Mouse (Mus musculus) layer of hippocampus, adult 2 months (tissue): ENCODE measurements around the gene Zrsr1. TPM values are rescaled to one million over a fixed set of nuclear protein-coding genes. Genes with fewer than 3 reads are reported as not detected.

Experiments used
- DNase-seq, 2 experiments: peaks; one replicate each; pipeline ENCODE4 v3.0.0; 2022; ENCODE audit warnings: low spot score in 2 of 2
- H3K27ac ChIP-seq: fragments of 200-600 bp; 2 replicates; pipeline ENCODE4 v1.8.1; 2022
- H3K4me3 ChIP-seq: fragments of 200-600 bp; 2 replicates; pipeline ENCODE4 v1.8.1; 2022; ENCODE audit warnings: mild to moderate bottlenecking
- CTCF ChIP-seq: fragments of 200-600 bp; conservative IDR thresholded peaks from 2 replicates; pipeline ENCODE4 v1.8.1; 2022; ENCODE audit warnings: antibody characterized with exemption, mild to moderate bottlenecking, moderate library complexity
- total RNA-seq, 2 experiments: library from RNA; stranded (reverse); gene quantifications; 2 replicates each; pipeline ENCODE4 v1.2.3; 2021

Zrsr1 gene
- total RNA-seq, 2 experiments from 2014 or later = 67.3 to 67.9 TPM

- Histone ChIP-seq H3K27ac (no peak overlapping the region), H3K4me3 (no peak overlapping the region)
- DNase-seq = no peak
- TF ChIP-seq CTCF = no peak
These were observed 19.1 kb upstream of the Zrsr1 start for GRCm38 (mm10) chr11:22952668-22953067.

- DNase-seq = no peak
- H3K27ac ChIP-seq = no peak overlapping the region
- no peak overlapping the region for H3K4me3 ChIP-seq
- TF ChIP-seq CTCF = no peak
These were observed 15.5 kb upstream of the Zrsr1 start for GRCm38 (mm10) chr11:22956346-22956745.

GRCm38 (mm10) chr11:22956830-22957229 is 15.0 kb upstream of the Zrsr1 start:
- DNase-seq = peak in 1 of 2 experiments; percentile 46
- H3K27ac ChIP-seq = no peak overlapping the region
- no peak overlapping the region for H3K4me3 ChIP-seq
- TF ChIP-seq CTCF = peak; percentile 76

- no peak for DNase-seq
- H3K27ac ChIP-seq = no peak overlapping the region
- TF ChIP-seq CTCF = peak; percentile 80
- no peak overlapping the region for H3K4me3 ChIP-seq
These were observed 13.9 kb upstream of the Zrsr1 start for GRCm38 (mm10) chr11:22957791-22958374.

GRCm38 (mm10) chr11:22962101-22962500 is 9.7 kb upstream of the Zrsr1 start:
- Histone ChIP-seq H3K27ac (no peak overlapping the region), H3K4me3 (no peak overlapping the region)
- no peak for DNase-seq
- no peak for TF ChIP-seq CTCF

GRCm38 (mm10) chr11:22964401-22964800 is 7.4 kb upstream of the Zrsr1 start:
- no peak overlapping the region for H3K4me3 ChIP-seq
- peak overlapping the region; percentile 61 for H3K27ac ChIP-seq
- no peak for DNase-seq
- no peak for TF ChIP-seq CTCF

GRCm38 (mm10) chr11:22965503-22965902 is 6.3 kb upstream of the Zrsr1 start:
- no peak overlapping the region for H3K4me3 ChIP-seq
- TF ChIP-seq CTCF = peak; percentile 79
- no peak for DNase-seq
- peak overlapping the region; percentile 40; the same call in 1 of the 2 replicates for H3K27ac ChIP-seq

GRCm38 (mm10) chr11:22969486-22969885 is 2.3 kb upstream of the Zrsr1 start:
- Histone ChIP-seq H3K4me3 (no peak overlapping the region), H3K27ac (no peak overlapping the region)
- no peak for DNase-seq
- peak; percentile 85 for TF ChIP-seq CTCF

- no peak for DNase-seq
- Histone ChIP-seq H3K4me3 (no peak overlapping the region), H3K27ac (no peak overlapping the region)
- TF ChIP-seq CTCF = no peak
These were observed 1.3 kb upstream of the Zrsr1 start for GRCm38 (mm10) chr11:22970546-22970945.

- peak overlapping the region; percentile 95 for H3K27ac ChIP-seq
- peak overlapping the region; percentile 75 for H3K4me3 ChIP-seq
- DNase-seq = peak; percentile 78 to 84
- TF ChIP-seq CTCF = no peak
These were observed 1.1 kb downstream of the Zrsr1 start for GRCm38 (mm10) chr11:22972746-22973526.

GRCm38 (mm10) chr11:22973599-22973998 is 1.8 kb downstream of the Zrsr1 start:
- Histone ChIP-seq H3K27ac (peak overlapping the region; percentile 95), H3K4me3 (peak overlapping the region; percentile 75)
- no peak for DNase-seq
- no peak for TF ChIP-seq CTCF

- no peak for DNase-seq
These were observed 6.4 kb downstream of the Zrsr1 start for GRCm38 (mm10) chr11:22978215-22978614.

GRCm38 (mm10) chr11:22978711-22979110 is 6.9 kb downstream of the Zrsr1 start:
- no peak overlapping the region; the same call in 1 of the 2 replicates for H3K4me3 ChIP-seq
- no peak for DNase-seq
- no peak for TF ChIP-seq CTCF

More at GRCm38 (mm10) chr11:22978215-22978614, 6.4 kb downstream of the Zrsr1 start:
- Histone ChIP-seq H3K4me3 (no peak overlapping the region), H3K27ac (no peak overlapping the region)
- TF ChIP-seq CTCF = no peak

More at GRCm38 (mm10) chr11:22978711-22979110, 6.9 kb downstream of the Zrsr1 start:
- H3K27ac ChIP-seq = peak overlapping the region; percentile 44; the same call in 1 of the 2 replicates
